Mouse (Mus musculus): ENCODE measurements around the gene Edar. TPM values are rescaled to one million over a fixed set of nuclear protein-coding genes. Genes with fewer than 3 reads are reported as not detected.

The Edar gene
- polyA plus RNA-seq, 1 experiment: 0.33 TPM

- TF ChIP-seq POLR2A (IDR thresholded peaks at IDR 0.05; ENCODE audit: low read depth, low read length) (no peak), CTCF (conservative IDR thresholded peaks at IDR 0.05; ENCODE audit: insufficient read depth, insufficient read length, low read depth, low read length) (no peak)
- no peak overlapping the region for H3K4me3 ChIP-seq (ENCODE audit: insufficient read depth, low read depth, low read length)
- peaks cover 2% of the 10 kb centered on the region; the same call in 1 of the 2 replicates for H3K27me3 ChIP-seq (replicated peaks; ENCODE audit: control insufficient read depth, insufficient read depth, low read length)
- WGBS: 11% methylated on average over 22 of the region's 22 CpGs
- H3K27ac ChIP-seq (ENCODE audit: insufficient read depth, low read depth, low read length): peak overlapping the region; percentile 61; the same call in 1 of the 2 replicates
- no peak for DNase-seq
- 0 out of 2 replicates have a peak, but pooled peaks cover 3% of the 10 kb centered on the region for H3K4me1 ChIP-seq (ENCODE audit: control insufficient read depth, insufficient read depth, low read length)
- H3K36me3 ChIP-seq (ENCODE audit: control insufficient read depth, insufficient read depth, low read length): no peaks in the 10 kb centered on the region
Observed at GRCm38 (mm10) chr10:58651270-58652042, 24.0 kb downstream of the Edar start.

GRCm38 (mm10) chr10:58648787-58649186 is 26.7 kb downstream of the Edar start:
- DNase-seq: no peak
- Histone ChIP-seq H3K4me3 (ENCODE audit: insufficient read depth, low read depth, low read length) (no peak overlapping the region), H3K27me3 (replicated peaks; ENCODE audit: control insufficient read depth, insufficient read depth, low read length) (peaks cover 2% of the 10 kb centered on the region; the same call in 1 of the 2 replicates), H3K27ac (ENCODE audit: insufficient read depth, low read depth, low read length) (no peak overlapping the region), H3K4me1 (ENCODE audit: control insufficient read depth, insufficient read depth, low read length) (0 out of 2 replicates have a peak, but pooled peaks cover 3% of the 10 kb centered on the region), H3K36me3 (ENCODE audit: control insufficient read depth, insufficient read depth, low read length) (no peaks in the 10 kb centered on the region)
- TF ChIP-seq POLR2A (IDR thresholded peaks at IDR 0.05; ENCODE audit: low read depth, low read length) (no peak), CTCF (conservative IDR thresholded peaks at IDR 0.05; ENCODE audit: insufficient read depth, insufficient read length, low read depth, low read length) (no peak)
- WGBS: 59% methylated on average over 5 of the region's 5 CpGs

GRCm38 (mm10) chr10:58644671-58645070 is 30.8 kb downstream of the Edar start:
- H3K27ac ChIP-seq (ENCODE audit: insufficient read depth, low read depth, low read length): no peak overlapping the region
- no peak for DNase-seq
- 63% methylated on average over 5 of the region's 5 CpGs for WGBS
- no peak for TF ChIP-seq POLR2A (IDR thresholded peaks at IDR 0.05; ENCODE audit: low read depth, low read length)
- TF ChIP-seq CTCF (conservative IDR thresholded peaks at IDR 0.05; ENCODE audit: insufficient read depth, insufficient read length, low read depth, low read length): no peak
- no peaks in the 10 kb centered on the region for H3K4me1 ChIP-seq (ENCODE audit: control insufficient read depth, insufficient read depth, low read length)
- H3K4me3 ChIP-seq (ENCODE audit: insufficient read depth, low read depth, low read length): no peak overlapping the region
- H3K36me3 ChIP-seq (ENCODE audit: control insufficient read depth, insufficient read depth, low read length): no peaks in the 10 kb centered on the region
- no peaks in the 10 kb centered on the region for H3K27me3 ChIP-seq (replicated peaks; ENCODE audit: control insufficient read depth, insufficient read depth, low read length)

GRCm38 (mm10) chr10:58644194-58644593 is 31.3 kb downstream of the Edar start:
- Histone ChIP-seq H3K27me3 (replicated peaks; ENCODE audit: control insufficient read depth, insufficient read depth, low read length) (no peaks in the 10 kb centered on the region), H3K4me3 (ENCODE audit: insufficient read depth, low read depth, low read length) (no peak overlapping the region), H3K27ac (ENCODE audit: insufficient read depth, low read depth, low read length) (no peak overlapping the region), H3K4me1 (ENCODE audit: control insufficient read depth, insufficient read depth, low read length) (no peaks in the 10 kb centered on the region), H3K36me3 (ENCODE audit: control insufficient read depth, insufficient read depth, low read length) (no peaks in the 10 kb centered on the region)
- DNase-seq: no peak
- WGBS: 60% methylated on average over 7 of the region's 7 CpGs
- TF ChIP-seq CTCF (conservative IDR thresholded peaks at IDR 0.05; ENCODE audit: insufficient read depth, insufficient read length, low read depth, low read length) (no peak), POLR2A (IDR thresholded peaks at IDR 0.05; ENCODE audit: low read depth, low read length) (no peak)

- TF ChIP-seq POLR2A (IDR thresholded peaks at IDR 0.05; ENCODE audit: low read depth, low read length): no peak
- TF ChIP-seq CTCF (conservative IDR thresholded peaks at IDR 0.05; ENCODE audit: insufficient read depth, insufficient read length, low read depth, low read length): no peak
- no peak overlapping the region for H3K27ac ChIP-seq (ENCODE audit: insufficient read depth, low read depth, low read length)
- no peaks in the 10 kb centered on the region for H3K27me3 ChIP-seq (replicated peaks; ENCODE audit: control insufficient read depth, insufficient read depth, low read length)
- 73% methylated on average over 9 of the region's 9 CpGs for WGBS
- no peaks in the 10 kb centered on the region for H3K36me3 ChIP-seq (ENCODE audit: control insufficient read depth, insufficient read depth, low read length)
- DNase-seq: no peak
- no peak overlapping the region for H3K4me3 ChIP-seq (ENCODE audit: insufficient read depth, low read depth, low read length)
- no peaks in the 10 kb centered on the region for H3K4me1 ChIP-seq (ENCODE audit: control insufficient read depth, insufficient read depth, low read length)
Observed at GRCm38 (mm10) chr10:58643001-58643400, 32.5 kb downstream of the Edar start.

- 49% methylated on average over 10 of the region's 10 CpGs for WGBS
Observed at GRCm38 (mm10) chr10:58641631-58642030, 33.8 kb downstream of the Edar start.

More at GRCm38 (mm10) chr10:58641631-58642030, 33.8 kb downstream of the Edar start:
- H3K36me3 ChIP-seq (ENCODE audit: control insufficient read depth, insufficient read depth, low read length): no peaks in the 10 kb centered on the region
- peak overlapping the region; percentile 7; the same call in 1 of the 2 replicates for H3K27ac ChIP-seq (ENCODE audit: insufficient read depth, low read depth, low read length)
- no peak for DNase-seq
- no peaks in the 10 kb centered on the region for H3K4me1 ChIP-seq (ENCODE audit: control insufficient read depth, insufficient read depth, low read length)
- no peak overlapping the region for H3K4me3 ChIP-seq (ENCODE audit: insufficient read depth, low read depth, low read length)
- H3K27me3 ChIP-seq (replicated peaks; ENCODE audit: control insufficient read depth, insufficient read depth, low read length): no peaks in the 10 kb centered on the region
- no peak for TF ChIP-seq POLR2A (IDR thresholded peaks at IDR 0.05; ENCODE audit: low read depth, low read length)
- no peak for TF ChIP-seq CTCF (conservative IDR thresholded peaks at IDR 0.05; ENCODE audit: insufficient read depth, insufficient read length, low read depth, low read length)

All from kidney, adult 2 months (tissue).